Mouse (Mus musculus): Measurements from ENCODE around the gene Zcchc8. TPM values are rescaled to one million over a fixed set of nuclear protein-coding genes. Genes with fewer than 3 reads are reported as not detected.
A peak's percentile ranks its signal among the peaks of the same experiment; 100 is the strongest.

Zcchc8 gene
- polyA plus RNA-seq, 1 experiment: 79.2 TPM

DNA sequence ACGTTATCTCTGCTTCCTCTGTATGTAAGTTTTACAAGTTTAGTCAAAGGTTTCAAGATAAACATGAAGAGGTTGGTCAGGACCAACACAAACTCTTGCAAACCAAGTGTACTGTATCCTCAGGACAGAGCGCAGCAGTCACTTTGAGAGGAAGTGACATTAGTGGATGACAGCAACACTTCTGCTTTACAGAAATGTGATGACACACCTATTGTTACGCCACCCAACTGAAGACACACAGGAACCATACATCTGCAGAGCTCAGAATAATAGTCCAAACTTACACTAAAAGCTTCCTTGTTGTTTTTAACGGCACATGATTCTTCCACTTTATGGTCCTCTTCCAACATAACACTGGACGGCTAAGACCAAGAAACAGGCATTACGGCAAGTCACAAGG is 7.1 kb downstream of the Zcchc8 start:
- DNase-seq (ENCODE audit: low read depth): no peak
- no peak for TF ChIP-seq POLR2A (IDR thresholded peaks at IDR 0.05; ENCODE audit: borderline replicate concordance, extremely low read depth, insufficient read depth, insufficient read length, poor library complexity, severe bottlenecking)
- no peak for TF ChIP-seq CTCF (IDR thresholded peaks at IDR 0.05; ENCODE audit: borderline replicate concordance, extremely low read depth, insufficient read depth, insufficient read length)

DNA sequence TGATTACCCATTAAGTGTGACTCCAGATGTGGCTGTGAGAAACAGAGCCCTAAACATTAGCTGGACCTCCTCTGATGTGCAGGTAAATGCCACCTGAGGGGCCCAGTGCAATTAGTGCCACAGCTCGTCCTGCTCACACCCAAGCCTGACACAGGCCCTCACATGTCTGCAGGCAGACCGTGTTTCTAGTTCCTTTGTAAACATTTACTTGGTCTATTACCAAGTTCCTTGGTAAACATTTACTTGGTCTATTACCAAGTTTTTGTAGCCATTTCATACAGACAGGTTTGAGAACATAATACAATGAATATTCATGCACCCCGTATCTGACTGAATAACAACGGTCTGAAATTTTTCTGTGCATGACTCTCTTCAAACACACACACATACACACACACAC is 11.3 kb downstream of the Zcchc8 start:
- no peak for DNase-seq (ENCODE audit: low read depth)
- no peak for TF ChIP-seq POLR2A (IDR thresholded peaks at IDR 0.05; ENCODE audit: borderline replicate concordance, extremely low read depth, insufficient read depth, insufficient read length, poor library complexity, severe bottlenecking)
- TF ChIP-seq CTCF (IDR thresholded peaks at IDR 0.05; ENCODE audit: borderline replicate concordance, extremely low read depth, insufficient read depth, insufficient read length): no peak

DNA sequence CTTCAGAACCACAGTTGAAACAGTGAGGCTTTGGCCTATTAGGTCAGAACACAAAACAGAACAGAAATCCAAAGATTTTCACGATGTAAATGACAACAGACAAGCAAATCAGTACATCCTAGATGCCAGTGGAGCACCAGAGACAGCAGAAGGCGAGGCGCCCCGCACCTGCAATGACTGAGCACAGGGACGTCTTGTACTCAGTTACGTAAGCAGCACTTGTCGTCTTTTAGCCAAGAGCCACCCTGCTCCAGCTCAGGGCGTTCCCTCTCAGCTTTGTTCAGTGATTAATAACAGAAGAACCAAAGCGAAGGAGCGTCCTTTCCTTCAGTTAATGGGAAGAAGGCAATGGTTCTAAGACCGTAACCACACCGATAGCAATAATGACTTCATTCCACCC is 12.3 kb downstream of the Zcchc8 start:
- TF ChIP-seq POLR2A (IDR thresholded peaks at IDR 0.05; ENCODE audit: borderline replicate concordance, extremely low read depth, insufficient read depth, insufficient read length, poor library complexity, severe bottlenecking): no peak
- no peak for TF ChIP-seq CTCF (IDR thresholded peaks at IDR 0.05; ENCODE audit: borderline replicate concordance, extremely low read depth, insufficient read depth, insufficient read length)
- no peak for DNase-seq (ENCODE audit: low read depth)

- no peak for TF ChIP-seq POLR2A (IDR thresholded peaks at IDR 0.05; ENCODE audit: borderline replicate concordance, extremely low read depth, insufficient read depth, insufficient read length, poor library complexity, severe bottlenecking)
- no peak for TF ChIP-seq CTCF (IDR thresholded peaks at IDR 0.05; ENCODE audit: borderline replicate concordance, extremely low read depth, insufficient read depth, insufficient read length)
Observed at GRCm38 (mm10) chr5:123700625-123701024, 20.3 kb downstream of the Zcchc8 start.

GRCm38 (mm10) chr5:123699198-123699597 is 21.7 kb downstream of the Zcchc8 start:
- DNase-seq (ENCODE audit: low read depth): peak; percentile 87
- peak; percentile 78 for TF ChIP-seq CTCF (IDR thresholded peaks at IDR 0.05; ENCODE audit: borderline replicate concordance, extremely low read depth, insufficient read depth, insufficient read length)
- no peak for TF ChIP-seq POLR2A (IDR thresholded peaks at IDR 0.05; ENCODE audit: borderline replicate concordance, extremely low read depth, insufficient read depth, insufficient read length, poor library complexity, severe bottlenecking)

More at GRCm38 (mm10) chr5:123700625-123701024, 20.3 kb downstream of the Zcchc8 start:
- no peak for DNase-seq (ENCODE audit: low read depth)

DNA sequence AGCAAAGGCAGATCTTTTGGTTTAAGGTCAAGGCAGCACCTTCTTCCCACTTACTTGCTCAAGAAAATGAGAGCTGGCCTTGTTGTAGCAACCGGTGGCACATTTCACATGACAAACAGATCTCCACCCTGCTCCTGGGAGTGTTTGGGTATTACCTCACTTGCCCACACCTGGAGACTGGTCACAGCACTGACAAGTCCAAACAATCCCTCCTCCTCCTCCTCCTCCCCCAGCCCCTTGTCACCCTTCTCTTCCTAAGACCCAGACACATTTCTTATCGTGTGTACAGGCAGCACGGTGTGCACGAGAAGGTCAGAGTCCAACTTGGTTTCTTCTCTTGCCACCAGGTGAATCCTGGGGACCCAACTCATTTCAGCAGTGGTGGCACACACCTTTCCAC is 23.9 kb downstream of the Zcchc8 start:
- DNase-seq (ENCODE audit: low read depth): no peak
- TF ChIP-seq POLR2A (IDR thresholded peaks at IDR 0.05; ENCODE audit: borderline replicate concordance, extremely low read depth, insufficient read depth, insufficient read length, poor library complexity, severe bottlenecking): no peak
- TF ChIP-seq CTCF (IDR thresholded peaks at IDR 0.05; ENCODE audit: borderline replicate concordance, extremely low read depth, insufficient read depth, insufficient read length): no peak

GRCm38 (mm10) chr5:123696244-123696643 is 24.7 kb downstream of the Zcchc8 start:
- no peak for DNase-seq (ENCODE audit: low read depth)
- no peak for TF ChIP-seq POLR2A (IDR thresholded peaks at IDR 0.05; ENCODE audit: borderline replicate concordance, extremely low read depth, insufficient read depth, insufficient read length, poor library complexity, severe bottlenecking)
- TF ChIP-seq CTCF (IDR thresholded peaks at IDR 0.05; ENCODE audit: borderline replicate concordance, extremely low read depth, insufficient read depth, insufficient read length): no peak

DNA sequence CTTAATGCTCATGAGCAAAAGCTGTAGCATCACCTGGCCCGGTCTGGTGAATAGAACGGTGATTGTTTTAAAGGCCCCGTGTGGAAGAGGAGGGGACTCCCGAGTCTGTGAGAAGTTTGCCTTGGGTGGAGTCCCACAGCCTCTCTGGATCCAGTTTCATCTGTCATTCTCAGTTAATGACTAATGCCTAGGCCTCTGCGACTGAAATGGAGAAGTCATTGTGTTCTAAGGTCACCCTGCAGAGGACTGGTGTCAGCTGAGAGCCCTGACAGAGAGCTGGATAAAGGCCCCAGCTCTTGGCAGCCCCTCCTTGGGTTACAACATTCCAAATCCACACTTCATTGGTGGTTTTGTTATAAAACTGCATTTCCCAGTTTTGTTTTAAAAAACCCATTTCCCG is 26.4 kb downstream of the Zcchc8 start:
- DNase-seq (ENCODE audit: low read depth): no peak

DNA sequence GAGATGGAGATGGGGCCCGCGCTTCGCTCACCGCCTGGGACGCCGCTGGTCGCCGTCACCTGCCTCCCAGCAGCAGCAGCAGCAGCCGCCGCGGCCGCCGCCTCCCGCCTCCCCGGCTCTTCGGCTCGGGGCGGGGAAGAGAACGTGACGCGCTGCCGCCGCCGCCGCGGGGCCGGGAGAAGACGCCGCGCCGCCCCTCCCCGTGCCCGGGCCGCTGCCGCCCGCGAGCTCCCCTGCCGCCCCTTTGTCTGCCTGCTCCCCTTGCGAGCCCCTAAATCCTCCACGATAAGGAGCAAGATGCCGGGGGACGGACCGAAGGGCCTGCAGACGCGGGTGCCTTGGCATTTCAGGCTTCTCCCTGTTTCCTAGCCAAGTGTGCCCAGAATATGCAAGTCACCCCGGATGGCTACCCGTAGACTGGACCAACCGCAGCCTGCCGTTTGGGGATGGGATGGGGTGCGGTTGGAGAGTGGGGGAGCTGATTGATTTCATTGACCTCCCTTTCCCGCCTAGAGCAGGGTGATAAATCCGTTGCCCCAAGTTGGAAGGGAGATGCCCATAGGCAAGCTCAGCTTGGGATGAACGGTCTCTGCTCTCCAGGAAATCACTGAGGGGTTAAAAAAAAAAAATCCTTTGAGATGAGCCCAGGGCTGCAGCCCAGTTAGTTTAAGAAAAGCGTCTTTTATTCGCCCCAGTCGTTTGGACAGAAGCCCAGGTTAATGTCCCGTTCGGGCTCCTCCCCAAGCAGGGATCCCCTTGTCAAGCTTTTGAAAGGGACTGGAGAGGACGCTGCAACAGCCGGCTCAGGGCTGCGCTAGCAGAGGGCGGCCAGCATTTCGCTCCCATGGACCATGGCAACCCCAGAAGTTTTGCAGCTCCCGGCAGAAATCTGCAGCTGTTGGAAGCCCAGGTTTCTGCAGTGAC is 36.4 kb downstream of the Zcchc8 start, which contains the start of gene Clip1:
Gene Clip1, minus strand, starts transcription at position 398 of the 924 bp plus-strand sequence.
- peak; percentile 94 for DNase-seq (ENCODE audit: low read depth)

More for the DNA sequence above, 26.4 kb downstream of the Zcchc8 start:
- TF ChIP-seq POLR2A (IDR thresholded peaks at IDR 0.05; ENCODE audit: borderline replicate concordance, extremely low read depth, insufficient read depth, insufficient read length, poor library complexity, severe bottlenecking) (no peak), CTCF (IDR thresholded peaks at IDR 0.05; ENCODE audit: borderline replicate concordance, extremely low read depth, insufficient read depth, insufficient read length) (no peak)

DNA sequence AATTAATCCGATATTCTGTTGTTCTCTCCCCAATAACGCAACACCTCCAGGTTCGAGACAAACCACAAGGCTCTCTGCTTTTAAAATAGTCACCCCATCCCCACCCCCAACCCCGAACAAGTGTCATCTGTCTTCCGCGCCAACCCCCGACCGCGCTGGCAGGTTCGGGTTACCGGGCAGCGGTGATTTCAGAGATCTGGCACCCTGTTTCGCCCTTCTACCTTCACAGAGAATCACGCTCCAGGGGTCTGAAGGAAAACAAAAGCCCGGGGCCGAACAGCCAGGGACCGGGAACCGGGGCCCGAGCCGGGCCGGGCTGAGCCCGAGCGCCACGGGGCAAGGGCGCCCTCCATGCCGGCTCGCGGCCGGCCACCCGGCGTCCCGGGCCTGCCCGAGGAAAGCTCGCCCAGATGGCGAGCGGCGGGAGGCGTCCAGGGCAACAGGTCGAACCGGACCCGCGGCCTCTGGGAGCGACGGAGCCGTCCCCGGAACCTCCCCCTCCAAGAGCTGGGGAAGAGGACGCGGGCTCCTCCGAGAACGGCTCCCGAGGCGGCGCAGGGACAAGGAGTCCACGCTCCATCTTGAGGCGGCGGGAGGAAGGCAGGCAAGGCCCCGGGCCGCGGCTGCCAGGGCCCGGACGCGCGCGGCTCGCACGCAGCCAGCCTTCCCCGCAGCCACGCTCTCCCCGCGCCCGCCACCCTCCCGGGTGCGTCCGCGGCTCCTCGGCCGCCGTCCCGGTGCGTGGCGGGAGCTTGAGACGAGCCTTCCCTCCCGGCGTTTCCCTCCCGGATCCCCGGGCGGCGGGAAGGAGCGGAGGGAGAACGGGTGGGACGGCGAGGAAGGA is 37.3 kb downstream of the Zcchc8 start:
- 0 out of 2 replicates have a peak, but pooled peaks have one; percentile 11 for TF ChIP-seq POLR2A (IDR thresholded peaks at IDR 0.05; ENCODE audit: borderline replicate concordance, extremely low read depth, insufficient read depth, insufficient read length, poor library complexity, severe bottlenecking)
- TF ChIP-seq CTCF (IDR thresholded peaks at IDR 0.05; ENCODE audit: borderline replicate concordance, extremely low read depth, insufficient read depth, insufficient read length): no peak
- DNase-seq (ENCODE audit: low read depth): peak; percentile 69

More for the DNA sequence above, 36.4 kb downstream of the Zcchc8 start, which contains the start of gene Clip1:
- TF ChIP-seq CTCF (IDR thresholded peaks at IDR 0.05; ENCODE audit: borderline replicate concordance, extremely low read depth, insufficient read depth, insufficient read length) (no peak), POLR2A (IDR thresholded peaks at IDR 0.05; ENCODE audit: borderline replicate concordance, extremely low read depth, insufficient read depth, insufficient read length, poor library complexity, severe bottlenecking) (peak; percentile 83)

- TF ChIP-seq CTCF (IDR thresholded peaks at IDR 0.05; ENCODE audit: borderline replicate concordance, extremely low read depth, insufficient read depth, insufficient read length): no peak
- no peak for TF ChIP-seq POLR2A (IDR thresholded peaks at IDR 0.05; ENCODE audit: borderline replicate concordance, extremely low read depth, insufficient read depth, insufficient read length, poor library complexity, severe bottlenecking)
- DNase-seq (ENCODE audit: low read depth): peak; percentile 76
Observed at GRCm38 (mm10) chr5:123683043-123683376, 37.9 kb downstream of the Zcchc8 start.
